Mouse (Mus musculus) T-helper 2 cell (primary cell): Measurements from ENCODE around the gene Tmtc4.

Experiments used
- in situ Hi-C: fragments of 300-600 bp; cut with MboI, MseI; formaldehyde crosslinking; loops from one replicate; pipeline ENCODE4 v1.15.1; 2025; ENCODE audit warnings: high pct_unique_total_duplicates

Tmtc4 gene

GRCm38 (mm10) chr14:122875056-122875455 lies 108.8 kb downstream of the Tmtc4 start:
- in situ Hi-C loops: loop anchor here (10.0 kb wide), 1 partner anchor 380 kb away; the partner anchor contains the start of gene Gm10837

DNA sequence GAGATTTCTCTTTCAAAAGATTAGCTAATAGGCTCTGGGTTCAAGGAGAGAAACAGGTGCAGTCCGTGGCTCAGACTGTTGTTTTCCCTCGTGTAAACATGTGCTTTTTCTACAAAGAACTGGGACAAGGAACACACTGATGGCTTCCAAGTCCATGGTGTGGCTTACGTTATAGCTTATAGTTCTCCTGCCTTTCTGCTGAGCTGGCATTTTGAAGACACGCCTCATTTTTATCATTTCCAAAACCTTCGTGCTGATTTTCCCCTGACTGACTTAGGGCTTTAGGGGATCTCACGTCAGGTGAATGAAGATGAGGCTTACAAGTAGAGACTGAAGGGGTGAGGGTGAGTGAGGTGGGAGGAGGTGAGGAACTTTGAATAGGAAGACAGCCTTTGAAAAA lies 111.2 kb downstream of the Tmtc4 start:
- in situ Hi-C loops: loop anchor here (10.0 kb wide), 1 partner anchor 378 kb away; the partner anchor contains the start of gene Gm10837

DNA sequence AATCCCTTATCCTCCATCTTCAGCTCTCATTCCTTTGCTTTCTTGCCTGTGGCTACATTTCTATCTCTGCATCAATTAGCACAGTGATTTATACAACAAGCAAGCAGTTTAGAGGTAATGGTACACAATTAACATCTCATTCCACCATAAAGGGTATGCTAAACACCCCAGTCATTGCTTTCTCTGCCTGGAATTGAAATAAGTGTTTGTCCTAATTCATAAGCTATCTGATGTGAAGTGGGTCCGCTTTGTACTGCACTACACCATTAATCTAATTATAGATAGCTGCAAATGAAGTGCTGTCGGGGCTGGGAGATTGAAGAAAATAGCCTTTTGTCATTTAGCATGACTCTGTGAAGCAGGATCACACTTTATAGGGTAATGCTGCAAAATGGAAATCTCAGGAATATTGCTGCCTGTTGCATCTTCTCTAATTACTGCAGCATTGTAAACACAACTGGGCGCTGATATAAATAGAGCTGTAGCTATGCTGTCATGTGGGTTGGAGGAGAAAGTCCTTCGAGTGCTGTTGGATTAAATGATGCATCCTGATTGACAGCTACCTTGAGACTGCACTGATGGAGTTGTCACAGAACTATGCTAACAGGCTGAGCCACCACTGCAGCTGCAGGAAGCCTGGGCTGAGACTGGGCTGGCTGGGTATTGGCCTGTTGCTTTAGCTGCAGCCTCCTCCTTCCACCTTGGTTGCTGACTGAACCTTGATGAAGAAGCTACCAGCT lies 111.8 kb downstream of the Tmtc4 start:
- in situ Hi-C loops: loop anchor here (10.0 kb wide), 1 partner anchor 377 kb away; the partner anchor contains the start of gene Gm10837

DNA sequence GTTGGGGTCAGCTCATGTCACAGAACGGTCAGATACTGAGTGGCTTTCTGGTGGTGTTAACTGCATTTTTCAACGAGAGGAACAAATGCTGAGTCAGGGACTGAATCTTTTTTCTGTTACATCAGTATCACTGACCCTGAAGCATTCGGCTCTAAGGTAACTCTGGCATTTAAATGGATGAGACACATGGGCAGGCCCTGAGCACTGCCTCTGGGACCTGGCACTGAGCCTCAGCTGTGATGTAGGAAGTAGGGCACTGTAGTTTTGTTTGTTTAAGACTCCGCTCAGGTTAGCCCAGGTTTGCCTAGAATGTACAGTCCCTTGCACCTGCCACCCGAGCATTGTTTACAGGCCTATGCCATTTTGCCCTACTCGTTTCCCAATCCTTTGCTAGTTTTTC lies 114.0 kb downstream of the Tmtc4 start:
- in situ Hi-C loops: loop anchor here (10.0 kb wide), 1 partner anchor 375 kb away; the partner anchor contains the start of gene Gm10837
